Mouse (Mus musculus): Measurements from ENCODE around the gene Epha4. TPM values are rescaled to one million over a fixed set of nuclear protein-coding genes. Genes with fewer than 3 reads are reported as not detected.

Gene Epha4
- polyA plus RNA-seq, 1 experiment from 2014 or later, result 29.1 TPM

GRCm38 (mm10) chr1:77465524-77465923 is 49.4 kb downstream of the Epha4 start:
- 85% methylated on average over 4 of the region's 4 CpGs for WGBS
- Histone ChIP-seq H3K27me3 (replicated peaks; ENCODE audit: low read depth, poor library complexity, severe bottlenecking) (no peaks in the 10 kb centered on the region), H3K9me3 (no peaks in the 10 kb centered on the region), H3K27ac (replicated peaks) (no peak overlapping the region), H3K4me3 (no peak overlapping the region), H3K36me3 (replicated peaks) (peaks cover 9% of the 10 kb centered on the region; the same call in 1 of the 2 replicates), H3K4me1 (peaks cover 28% of the 10 kb centered on the region)
- DNase-seq (ENCODE audit: low spot score), result no peak

- H3K4me3 ChIP-seq, result no peak overlapping the region
- no peaks in the 10 kb centered on the region for H3K27me3 ChIP-seq (replicated peaks; ENCODE audit: low read depth, poor library complexity, severe bottlenecking)
- no peak for DNase-seq (ENCODE audit: low spot score)
- H3K27ac ChIP-seq (replicated peaks), result no peak overlapping the region
- peaks cover 9% of the 10 kb centered on the region; the same call in 1 of the 2 replicates for H3K36me3 ChIP-seq (replicated peaks)
- no peaks in the 10 kb centered on the region for H3K9me3 ChIP-seq
- peaks cover 27% of the 10 kb centered on the region for H3K4me1 ChIP-seq
- 83% methylated on average over 1 of the region's 1 CpGs for WGBS
Measured at GRCm38 (mm10) chr1:77464108-77464507, 50.8 kb downstream of the Epha4 start.

GRCm38 (mm10) chr1:77461877-77462615 is 52.8 kb downstream of the Epha4 start:
- 20% methylated on average over 3 of the region's 3 CpGs for WGBS
- Histone ChIP-seq H3K4me3 (no peak overlapping the region), H3K27me3 (replicated peaks; ENCODE audit: low read depth, poor library complexity, severe bottlenecking) (no peaks in the 10 kb centered on the region), H3K27ac (replicated peaks) (0 out of 2 replicates have a peak overlapping the region, but pooled peaks have one; percentile 19), H3K9me3 (no peaks in the 10 kb centered on the region), H3K4me1 (peaks cover 24% of the 10 kb centered on the region), H3K36me3 (replicated peaks) (peaks cover 8% of the 10 kb centered on the region; the same call in 1 of the 2 replicates)
- no peak for DNase-seq (ENCODE audit: low spot score)

GRCm38 (mm10) chr1:77460831-77461629 is 53.9 kb downstream of the Epha4 start:
- WGBS, result 67% methylated on average over 11 of the region's 11 CpGs
- peaks cover 29% of the 10 kb centered on the region for H3K4me1 ChIP-seq

GRCm38 (mm10) chr1:77458751-77459385 is 56.0 kb downstream of the Epha4 start:
- Histone ChIP-seq H3K9me3 (no peaks in the 10 kb centered on the region), H3K4me3 (no peak overlapping the region), H3K27me3 (replicated peaks; ENCODE audit: low read depth, poor library complexity, severe bottlenecking) (no peaks in the 10 kb centered on the region), H3K36me3 (replicated peaks) (0 out of 2 replicates have a peak, but pooled peaks cover 3% of the 10 kb centered on the region), H3K27ac (replicated peaks) (no peak overlapping the region), H3K4me1 (peaks cover 26% of the 10 kb centered on the region)
- 85% methylated on average over 7 of the region's 7 CpGs for WGBS
- DNase-seq (ENCODE audit: low spot score), result peak; percentile 2

More at GRCm38 (mm10) chr1:77460831-77461629, 53.9 kb downstream of the Epha4 start:
- Histone ChIP-seq H3K27me3 (replicated peaks; ENCODE audit: low read depth, poor library complexity, severe bottlenecking) (no peaks in the 10 kb centered on the region), H3K4me3 (no peak overlapping the region), H3K9me3 (no peaks in the 10 kb centered on the region), H3K27ac (replicated peaks) (no peak overlapping the region), H3K36me3 (replicated peaks) (0 out of 2 replicates have a peak, but pooled peaks cover 3% of the 10 kb centered on the region)
- DNase-seq (ENCODE audit: low spot score), result no peak

GRCm38 (mm10) chr1:77457446-77457800 is 57.5 kb downstream of the Epha4 start:
- no peaks in the 10 kb centered on the region for H3K9me3 ChIP-seq
- H3K27ac ChIP-seq (replicated peaks), result no peak overlapping the region
- WGBS, result 40% methylated on average over 6 of the region's 6 CpGs
- H3K36me3 ChIP-seq (replicated peaks), result 0 out of 2 replicates have a peak, but pooled peaks cover 3% of the 10 kb centered on the region
- no peak overlapping the region for H3K4me3 ChIP-seq
- H3K4me1 ChIP-seq, result peaks cover 26% of the 10 kb centered on the region
- H3K27me3 ChIP-seq (replicated peaks; ENCODE audit: low read depth, poor library complexity, severe bottlenecking), result no peaks in the 10 kb centered on the region
- no peak for DNase-seq (ENCODE audit: low spot score)

- no peak for DNase-seq (ENCODE audit: low spot score)
- Histone ChIP-seq H3K9me3 (no peaks in the 10 kb centered on the region), H3K4me1 (peaks cover 21% of the 10 kb centered on the region), H3K27me3 (replicated peaks; ENCODE audit: low read depth, poor library complexity, severe bottlenecking) (no peaks in the 10 kb centered on the region), H3K36me3 (replicated peaks) (0 out of 2 replicates have a peak, but pooled peaks cover 3% of the 10 kb centered on the region), H3K4me3 (no peak overlapping the region), H3K27ac (replicated peaks) (no peak overlapping the region)
- WGBS, result 47% methylated on average over 7 of the region's 7 CpGs
Measured at GRCm38 (mm10) chr1:77456695-77457445, 58.0 kb downstream of the Epha4 start.

- Histone ChIP-seq H3K27me3 (replicated peaks; ENCODE audit: low read depth, poor library complexity, severe bottlenecking) (no peaks in the 10 kb centered on the region), H3K4me1 (peaks cover 5% of the 10 kb centered on the region), H3K9me3 (no peaks in the 10 kb centered on the region), H3K36me3 (replicated peaks) (no peaks in the 10 kb centered on the region), H3K27ac (replicated peaks) (no peak overlapping the region), H3K4me3 (no peak overlapping the region)
- 96% methylated on average over 1 of the region's 1 CpGs for WGBS
- no peak for DNase-seq (ENCODE audit: low spot score)
Measured at GRCm38 (mm10) chr1:77453811-77454210, 61.1 kb downstream of the Epha4 start.

- peaks cover 5% of the 10 kb centered on the region for H3K4me1 ChIP-seq
- no peak overlapping the region for H3K27ac ChIP-seq (replicated peaks)
- H3K27me3 ChIP-seq (replicated peaks; ENCODE audit: low read depth, poor library complexity, severe bottlenecking), result no peaks in the 10 kb centered on the region
- DNase-seq (ENCODE audit: low spot score), result no peak
- WGBS, result 91% methylated on average over 3 of the region's 3 CpGs
- no peaks in the 10 kb centered on the region for H3K9me3 ChIP-seq
- H3K36me3 ChIP-seq (replicated peaks), result no peaks in the 10 kb centered on the region
- no peak overlapping the region for H3K4me3 ChIP-seq
Measured at GRCm38 (mm10) chr1:77452721-77453120, 62.2 kb downstream of the Epha4 start.

GRCm38 (mm10) chr1:77451541-77451940 is 63.3 kb downstream of the Epha4 start:
- Histone ChIP-seq H3K27ac (replicated peaks) (no peak overlapping the region), H3K4me1 (peaks cover 7% of the 10 kb centered on the region), H3K36me3 (replicated peaks) (no peaks in the 10 kb centered on the region), H3K27me3 (replicated peaks; ENCODE audit: low read depth, poor library complexity, severe bottlenecking) (no peaks in the 10 kb centered on the region), H3K9me3 (no peaks in the 10 kb centered on the region), H3K4me3 (no peak overlapping the region)
- 90% methylated on average over 3 of the region's 3 CpGs for WGBS
- DNase-seq (ENCODE audit: low spot score), result no peak

GRCm38 (mm10) chr1:77450201-77450600 is 64.7 kb downstream of the Epha4 start:
- Histone ChIP-seq H3K27me3 (replicated peaks; ENCODE audit: low read depth, poor library complexity, severe bottlenecking) (no peaks in the 10 kb centered on the region), H3K27ac (replicated peaks) (no peak overlapping the region), H3K4me3 (no peak overlapping the region), H3K9me3 (no peaks in the 10 kb centered on the region), H3K4me1 (peaks cover 10% of the 10 kb centered on the region; the same call in 1 of the 2 replicates), H3K36me3 (replicated peaks) (peaks cover 3% of the 10 kb centered on the region)
- 83% methylated on average over 3 of the region's 3 CpGs for WGBS
- no peak for DNase-seq (ENCODE audit: low spot score)
